Mouse (Mus musculus): ENCODE results near the gene Rbms1.

Gene Rbms1

DNA sequence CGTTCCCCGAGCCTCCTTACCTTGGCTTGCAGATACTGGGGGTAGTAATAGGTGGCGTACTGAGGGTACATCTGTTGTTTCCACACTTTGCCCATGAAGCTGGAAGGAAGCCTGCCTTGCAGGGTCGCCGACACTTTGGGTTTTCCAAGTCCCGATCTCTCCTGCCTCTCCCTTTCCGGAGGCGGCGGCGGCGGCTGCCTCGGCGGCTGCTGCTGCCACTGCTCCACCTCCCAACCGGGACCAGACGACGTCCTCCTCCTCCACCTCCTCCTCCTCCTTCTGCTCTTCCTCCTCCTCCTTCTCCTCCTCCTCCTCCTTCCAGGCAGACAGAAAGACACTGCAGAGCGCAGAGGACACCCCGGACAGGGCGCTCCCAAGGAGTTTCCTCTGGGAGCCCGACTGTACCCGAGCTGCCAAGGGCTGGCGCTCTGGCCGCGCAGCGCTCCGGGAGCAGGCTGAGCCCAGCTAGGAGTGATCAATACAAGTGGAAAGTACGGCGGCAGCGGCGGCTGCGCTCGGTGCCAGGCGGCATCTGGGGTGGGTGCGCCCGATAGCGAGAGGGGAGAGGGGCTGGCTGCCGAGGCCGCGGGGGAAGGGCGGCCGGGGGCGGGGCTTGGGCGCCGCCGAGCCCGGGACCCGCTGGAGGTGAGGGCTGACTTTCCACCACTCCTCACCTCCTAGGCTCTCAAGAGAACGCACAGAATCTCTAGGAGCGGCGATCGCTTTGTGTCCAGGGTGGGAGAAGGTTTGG, at the start of gene Rbms1:
TSS of gene Rbms1 (minus strand) at position 522 of the 751 bp plus-strand sequence.
- CTCF ChIA-PET, result interaction anchor here in 2 of 4 experiments (0.5 to 1.0 kb wide), 2 partner anchors 160 to 492 kb away, joined by 3 read pairs; no protein-coding TSS in a partner anchor

GRCm38 (mm10) chr2:61012249-61012828, 49.3 kb upstream of the Rbms1 start:
- CTCF ChIA-PET, result no interaction called here
- POLR2A ChIA-PET, result interaction anchor here in 2 of 4 experiments (0.6 to 0.7 kb wide), 2 partner anchors 215 to 283 kb away, joined by 3 read pairs; no protein-coding TSS in a partner anchor

More for the DNA sequence above, at the start of gene Rbms1:
- POLR2A ChIA-PET, result interaction anchor here in 3 of 4 experiments (0.6 to 1.2 kb wide), 4 partner anchors 13 to 630 kb away, joined by 3 to 5 read pairs (median 3); no protein-coding TSS in a partner anchor

GRCm38 (mm10) chr2:60986286-60986685, 23.3 kb upstream of the Rbms1 start:
- POLR2A ChIA-PET, result no interaction called here
- CTCF ChIA-PET, result no interaction called here

DNA sequence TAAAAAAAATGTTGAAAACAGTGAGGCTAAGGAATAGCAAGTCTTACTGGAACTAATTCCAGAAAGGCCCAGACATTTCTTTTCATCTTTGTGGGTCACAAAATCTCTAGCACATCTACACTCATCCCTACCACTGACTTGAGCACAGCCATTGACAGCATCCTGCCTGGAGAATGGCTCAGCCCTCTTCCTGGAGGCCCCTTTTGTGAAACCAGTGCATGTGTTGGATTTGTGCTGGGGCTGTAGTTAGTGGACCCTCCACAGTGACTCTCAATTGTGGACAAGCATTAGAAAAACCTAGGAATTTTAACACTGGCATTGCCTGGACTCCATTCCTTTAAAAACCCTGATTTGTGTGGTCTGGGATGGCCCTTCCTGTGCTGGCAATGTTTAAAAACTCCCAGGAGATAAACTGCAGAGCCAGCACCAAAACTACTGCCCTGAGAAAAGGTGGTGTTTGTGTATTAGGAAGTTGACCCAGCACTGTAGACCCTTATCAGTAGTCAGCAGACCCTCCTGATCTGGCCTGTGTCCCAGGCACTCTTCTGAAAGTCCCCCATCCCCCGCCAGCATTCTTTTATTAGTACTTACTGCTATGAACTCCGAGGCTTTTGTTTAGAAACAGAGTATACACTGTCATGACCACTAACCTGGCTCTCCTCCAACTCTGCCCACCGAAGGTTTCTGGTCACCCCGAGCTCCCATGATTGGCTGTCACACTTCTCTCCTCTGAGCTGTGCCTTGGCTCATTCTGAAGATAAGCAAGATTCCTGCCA, 15.7 kb upstream of the Rbms1 start:
- ChIA-PET POLR2A (no interaction called here), CTCF (no interaction called here)

- ChIA-PET POLR2A (no interaction called here), CTCF (no interaction called here)
Observed at GRCm38 (mm10) chr2:60972189-60972814, 9.3 kb upstream of the Rbms1 start.

DNA sequence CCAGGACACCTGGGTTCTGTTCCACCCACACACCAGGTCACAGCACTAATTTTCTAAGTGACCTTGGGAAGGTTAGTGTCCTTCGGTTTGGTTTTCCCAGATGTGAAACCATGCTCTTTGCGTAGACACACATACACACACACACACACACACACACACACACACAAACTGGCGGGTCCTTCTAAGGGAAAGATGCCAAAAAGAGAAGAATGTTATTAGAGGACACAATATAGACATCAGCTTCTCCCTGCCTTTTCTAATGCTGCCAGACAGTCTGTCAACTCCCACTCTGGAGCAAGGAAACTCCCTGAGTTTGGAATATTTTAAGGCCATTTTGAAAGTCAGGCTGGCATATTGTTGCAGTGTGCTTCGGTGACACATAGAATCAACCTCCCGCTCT, 624 bp upstream of the Rbms1 start:
- CTCF ChIA-PET, result no interaction called here
- POLR2A ChIA-PET, result interaction anchor here in 1 of 4 experiments (1.2 kb wide), 1 partner anchor 27 kb away, joined by 3 read pairs; no protein-coding TSS in a partner anchor

- ChIA-PET CTCF (interaction anchor here in 2 of 4 experiments (0.5 to 1.0 kb wide), 2 partner anchors 161 to 492 kb away, joined by 3 read pairs; no protein-coding TSS in a partner anchor), POLR2A (interaction anchor here in 2 of 4 experiments (0.6 to 1.2 kb wide), 4 partner anchors 12 to 631 kb away, joined by 3 to 5 read pairs (median 3); no protein-coding TSS in a partner anchor)
Observed at GRCm38 (mm10) chr2:60962001-60962670, 856 bp downstream of the Rbms1 start.

- CTCF ChIA-PET, result no interaction called here
- POLR2A ChIA-PET, result interaction anchor here in 1 of 4 experiments (0.8 kb wide), 1 partner anchor 49 kb away, joined by 3 read pairs; no protein-coding TSS in a partner anchor
Observed at GRCm38 (mm10) chr2:60961281-60961680, 1.7 kb downstream of the Rbms1 start.

DNA sequence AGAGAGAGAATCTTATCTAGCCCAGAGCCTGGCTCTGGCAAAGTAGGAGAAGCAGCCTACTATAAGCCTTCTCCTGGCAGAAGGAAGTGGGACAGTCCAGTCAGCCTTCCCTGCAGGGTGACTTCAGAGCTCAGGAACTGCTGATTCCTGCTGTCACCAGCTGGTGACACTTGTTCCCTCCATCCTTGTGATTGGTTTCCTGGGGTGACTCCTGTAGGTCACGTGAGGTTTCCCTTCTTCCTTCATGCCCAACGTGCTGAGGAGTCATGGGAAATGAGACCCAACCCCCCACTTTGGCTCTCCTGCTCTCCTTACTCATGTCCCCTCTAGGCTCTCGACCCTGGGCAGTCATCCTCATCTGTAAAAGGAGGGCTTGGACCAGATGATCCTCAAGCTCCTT, 14.8 kb downstream of the Rbms1 start:
- POLR2A ChIA-PET, result no interaction called here
- CTCF ChIA-PET, result no interaction called here

DNA sequence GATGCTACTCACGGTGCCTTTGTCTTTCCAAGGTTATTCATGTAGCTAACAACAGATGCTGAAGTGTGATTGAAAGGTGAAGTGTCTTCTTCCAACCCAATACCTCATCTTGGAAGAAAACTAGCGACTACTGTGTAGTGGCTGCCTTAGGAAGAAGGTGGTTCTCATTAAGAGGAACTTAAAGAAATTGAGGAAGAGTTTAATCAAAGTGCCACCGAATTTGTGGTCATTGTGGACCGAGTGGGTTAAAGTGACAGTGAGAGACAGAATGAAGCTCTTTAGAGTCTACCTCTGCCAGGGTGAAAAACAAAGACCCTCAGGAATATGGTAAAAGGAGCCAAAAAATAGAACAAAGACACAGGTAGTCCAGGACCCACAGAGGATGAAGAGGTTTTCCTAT, 15.2 kb downstream of the Rbms1 start:
- POLR2A ChIA-PET, result interaction anchor here in 2 of 4 experiments (0.5 to 0.6 kb wide), 2 partner anchors 16 to 155 kb away, joined by 3 to 6 read pairs; no protein-coding TSS in a partner anchor
- CTCF ChIA-PET, result no interaction called here

GRCm38 (mm10) chr2:60940454-60940961, 22.5 kb downstream of the Rbms1 start:
- ChIA-PET POLR2A (interaction anchor here in 2 of 4 experiments (0.7 to 1.4 kb wide), 3 partner anchors 9 to 220 kb away, joined by 3 to 4 read pairs (median 3); no protein-coding TSS in a partner anchor), CTCF (no interaction called here)

GRCm38 (mm10) chr2:60939957-60940356, 23.0 kb downstream of the Rbms1 start:
- ChIA-PET CTCF (no interaction called here), POLR2A (interaction anchor here in 2 of 4 experiments (0.7 to 1.4 kb wide), 2 partner anchors 16 to 220 kb away, joined by 3 read pairs; no protein-coding TSS in a partner anchor)

GRCm38 (mm10) chr2:60936910-60937309, 26.1 kb downstream of the Rbms1 start:
- ChIA-PET POLR2A (interaction anchor here in 1 of 4 experiments (1.2 kb wide), 1 partner anchor 27 kb away, joined by 3 read pairs; no protein-coding TSS in a partner anchor), CTCF (interaction anchor here in 1 of 4 experiments (0.6 kb wide), 1 partner anchor 216 kb away, joined by 4 read pairs; no protein-coding TSS in a partner anchor)

DNA sequence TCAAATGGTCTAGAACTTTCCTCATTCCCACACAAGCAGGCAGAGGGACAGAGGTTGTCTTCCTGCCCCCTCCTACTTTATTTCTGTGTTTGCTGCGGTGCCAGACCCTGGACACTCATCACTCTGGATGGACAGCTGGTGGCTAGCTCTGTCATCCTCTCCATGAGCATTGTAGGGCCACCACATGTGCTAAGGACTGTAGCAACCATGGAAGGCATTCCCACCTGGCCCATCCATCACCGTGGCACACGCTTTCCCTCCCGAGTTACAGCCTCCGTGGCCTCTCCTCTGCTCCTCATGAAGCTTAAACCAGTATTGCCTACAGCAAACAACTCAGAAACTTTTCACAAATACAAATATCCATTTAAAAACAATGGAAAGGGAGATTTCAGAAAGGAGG, 34.0 kb downstream of the Rbms1 start:
- ChIA-PET CTCF (no interaction called here), POLR2A (interaction anchor here in 1 of 4 experiments (0.6 kb wide), 1 partner anchor 57 kb away, joined by 11 read pairs; no protein-coding TSS in a partner anchor)

DNA sequence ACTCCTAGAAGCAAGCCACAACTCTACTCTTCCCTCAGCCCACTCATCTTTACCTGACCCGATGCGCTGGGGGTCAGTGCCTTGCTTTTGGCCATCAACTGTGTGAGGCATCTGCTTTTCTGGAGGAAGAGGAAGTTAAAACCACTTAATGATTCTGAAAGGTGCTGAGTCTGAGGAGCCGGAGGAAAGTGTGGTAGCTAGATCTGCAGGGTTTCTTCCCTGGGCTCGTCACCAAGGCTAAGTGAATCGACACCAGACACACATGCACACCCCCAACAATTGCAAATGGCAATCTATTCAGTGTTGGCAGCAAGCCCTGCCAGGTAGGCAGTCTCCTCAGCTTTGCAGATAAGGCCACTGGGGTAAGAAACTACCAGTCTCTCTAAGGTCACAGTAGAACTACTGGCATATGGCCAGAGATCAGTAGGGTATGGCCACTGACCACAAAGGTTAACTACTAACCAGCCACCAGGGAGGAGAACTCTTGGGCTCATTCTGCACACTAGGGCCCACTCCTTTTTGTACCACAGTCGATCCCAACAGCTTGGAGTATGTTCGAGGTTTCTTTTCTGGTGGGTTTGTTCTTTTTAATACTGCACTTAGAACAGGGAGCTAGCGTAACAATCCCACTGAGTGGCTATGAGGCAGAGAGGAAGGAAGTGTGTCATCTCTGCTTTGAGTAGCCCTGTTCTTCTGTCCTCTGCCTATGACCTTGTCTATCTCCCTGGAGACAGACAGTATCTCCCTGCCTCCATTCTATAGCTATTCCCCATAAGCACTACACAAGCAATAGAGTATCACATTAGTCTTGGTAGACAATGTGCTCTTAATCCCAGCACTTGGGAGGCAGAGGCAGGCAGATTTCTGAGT, 34.9 kb downstream of the Rbms1 start:
- ChIA-PET POLR2A (no interaction called here), CTCF (no interaction called here)

- ChIA-PET CTCF (no interaction called here), POLR2A (interaction anchor here in 1 of 4 experiments (1.3 kb wide), 1 partner anchor 15 kb away, joined by 3 read pairs; no protein-coding TSS in a partner anchor)
Observed at GRCm38 (mm10) chr2:60925063-60925462, 37.9 kb downstream of the Rbms1 start.
